Mouse (Mus musculus) cerebral cortex, adult 2 months (tissue): ENCODE data around the gene Gm17349.

Experiments used
- WGBS: fragments of 180-500 bp; shearing (Covaris S2); methylation state at CpG from one replicate; pipeline ENCODE4 v1.1.7; 2018; 5-methylcytosine and 5-hydroxymethylcytosine counted together

Gm17349 gene

GRCm38 (mm10) chr15:99705440-99706048 is at the start of gene Gm17349:
TSS of gene Gm17349 (minus strand) at chr15:99705490.
- 45% methylated on average over 11 of the region's 11 CpGs for WGBS

DNA sequence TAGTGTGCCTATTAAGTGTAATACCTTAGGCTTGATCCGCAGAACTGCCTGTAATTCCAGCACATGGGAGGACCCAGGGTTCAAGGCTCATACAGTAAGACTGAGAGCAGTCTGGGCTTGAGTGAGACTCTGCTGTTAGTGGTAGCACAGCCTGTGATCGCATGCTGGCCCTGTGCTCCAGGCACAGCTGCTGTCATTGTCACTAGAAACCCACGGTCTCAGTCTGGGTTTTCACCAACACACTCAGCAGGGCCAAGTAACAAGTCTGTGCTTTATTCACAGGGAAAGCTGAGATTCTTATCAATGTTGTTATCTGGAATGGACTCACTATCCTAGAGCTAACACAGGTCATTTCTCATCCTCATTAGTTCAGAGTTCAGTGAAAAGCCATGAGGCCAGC is 48.9 kb upstream of the Gm17349 start:
- WGBS, result 50% methylated on average over 3 of the region's 3 CpGs

GRCm38 (mm10) chr15:99740229-99740628 is 34.9 kb upstream of the Gm17349 start:
- WGBS, result 75% methylated on average over 4 of the region's 4 CpGs

DNA sequence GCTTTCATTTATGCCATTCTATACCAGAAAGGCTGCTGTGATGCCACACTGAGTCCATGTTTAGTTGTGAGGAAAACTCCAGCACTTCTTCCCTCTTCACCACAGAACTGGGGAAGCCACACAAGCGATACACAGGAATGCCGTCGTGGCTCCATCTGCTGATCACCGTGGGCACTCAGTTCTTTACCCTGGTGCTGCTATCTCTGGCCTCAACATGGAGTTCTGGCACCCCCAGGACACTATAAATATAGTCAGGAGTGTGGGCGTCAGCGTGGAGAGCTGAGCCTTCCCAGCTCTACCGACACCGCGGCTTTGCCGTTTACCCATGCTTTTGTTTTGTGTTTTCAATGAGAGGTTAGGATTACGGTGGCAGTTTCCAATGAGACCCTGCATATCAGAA is 31.4 kb upstream of the Gm17349 start:
- 48% methylated on average over 11 of the region's 11 CpGs for WGBS

GRCm38 (mm10) chr15:99735631-99736030 is 30.3 kb upstream of the Gm17349 start:
- WGBS, result 100% methylated on average over 2 of the region's 2 CpGs

DNA sequence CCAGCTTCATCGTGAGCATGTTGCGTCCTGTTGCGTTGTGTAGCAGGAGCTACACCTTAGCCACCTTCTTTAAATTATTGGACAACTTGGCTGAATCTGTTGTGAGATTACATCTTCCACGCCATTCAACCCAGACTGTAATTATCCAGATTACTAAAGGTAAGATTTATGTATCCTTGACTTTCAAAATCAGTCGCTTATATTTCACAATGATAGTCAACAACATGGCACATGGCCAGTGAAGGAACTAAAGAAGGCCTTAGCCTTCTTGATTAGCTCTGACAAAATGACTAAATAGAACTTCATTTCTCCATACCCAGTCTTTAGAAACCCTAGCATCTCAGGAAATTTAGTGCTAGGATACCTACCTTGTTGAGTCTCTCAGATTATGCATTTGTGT is 27.9 kb upstream of the Gm17349 start:
- WGBS, result 98% methylated on average over 5 of the region's 5 CpGs

DNA sequence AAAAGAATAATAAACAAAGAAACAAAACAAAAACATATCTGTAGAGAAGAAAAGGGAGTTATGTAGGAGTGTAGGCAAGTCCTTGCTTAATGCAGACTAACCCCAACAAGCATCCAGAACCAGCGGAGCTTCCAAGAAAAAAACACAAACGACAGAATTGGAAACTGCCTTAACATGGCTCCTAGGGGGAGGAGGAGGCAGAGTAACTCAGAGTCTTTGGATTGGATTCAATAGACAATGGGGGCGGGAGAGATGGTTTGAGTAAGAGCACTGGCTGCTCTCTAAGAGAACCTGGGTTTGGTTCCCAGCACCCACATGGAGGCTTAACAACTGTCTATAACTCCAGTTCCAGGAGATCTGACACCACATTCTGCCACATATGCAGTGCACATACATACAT is 26.4 kb upstream of the Gm17349 start:
- 62% methylated on average over 3 of the region's 3 CpGs for WGBS

GRCm38 (mm10) chr15:99731167-99731566 is 25.9 kb upstream of the Gm17349 start:
- 98% methylated on average over 2 of the region's 2 CpGs for WGBS

DNA sequence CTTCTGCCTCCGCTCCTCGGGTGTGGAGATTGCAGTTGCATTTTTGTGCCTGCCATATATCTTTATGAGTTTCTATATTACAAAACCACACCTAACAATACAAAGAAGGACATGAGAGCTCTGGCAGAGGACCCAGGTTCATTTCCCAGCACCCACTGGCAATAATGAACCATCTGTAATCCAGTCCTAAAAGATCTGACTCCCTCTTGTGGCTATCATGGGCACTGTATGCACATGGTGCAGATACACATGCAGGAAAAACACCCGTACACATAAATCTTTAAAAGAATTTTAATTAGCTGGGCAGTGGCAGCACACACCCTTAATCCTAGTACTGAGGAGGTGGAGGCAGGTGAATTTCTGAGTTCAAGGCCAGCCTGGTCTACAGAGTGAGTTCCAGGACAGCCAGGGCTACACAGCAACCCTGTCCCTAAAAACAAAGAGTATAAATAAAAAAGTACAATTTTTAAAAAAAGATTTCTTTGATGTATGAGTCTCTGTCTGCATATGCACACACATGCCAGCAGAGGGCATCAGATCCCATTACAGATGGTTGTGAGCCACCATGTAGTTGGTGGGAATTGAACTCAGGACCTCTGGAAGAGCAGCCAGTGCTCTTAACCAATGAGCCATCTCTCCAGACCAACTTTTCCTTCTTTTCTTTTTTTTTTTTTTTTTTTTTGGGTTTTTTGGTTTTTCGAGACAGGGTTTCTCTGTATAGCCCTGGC is 23.9 kb upstream of the Gm17349 start:
- 95% methylated on average over 4 of the region's 4 CpGs for WGBS

DNA sequence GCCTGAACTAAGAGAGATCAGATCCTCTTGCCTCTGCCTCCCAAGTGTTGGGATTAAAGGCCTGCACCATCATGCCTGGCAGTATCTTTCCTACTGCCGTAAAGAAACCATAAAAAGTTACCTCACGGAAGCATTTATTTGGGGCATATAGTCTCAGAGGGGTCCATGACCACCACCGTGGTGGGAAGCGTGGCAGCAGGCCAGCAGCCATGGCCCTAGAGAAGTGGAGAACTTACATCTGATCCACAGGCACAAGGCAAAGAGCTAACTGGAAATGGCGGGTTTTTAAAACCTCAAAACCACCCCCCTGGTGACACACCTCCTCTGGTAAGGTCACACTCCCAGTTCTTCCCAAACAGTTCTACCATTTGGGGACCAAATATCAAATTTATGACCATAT is 22.9 kb upstream of the Gm17349 start:
- 94% methylated on average over 5 of the region's 5 CpGs for WGBS

GRCm38 (mm10) chr15:99727525-99727924 is 22.2 kb upstream of the Gm17349 start:
- WGBS, result 94% methylated on average over 12 of the region's 12 CpGs

DNA sequence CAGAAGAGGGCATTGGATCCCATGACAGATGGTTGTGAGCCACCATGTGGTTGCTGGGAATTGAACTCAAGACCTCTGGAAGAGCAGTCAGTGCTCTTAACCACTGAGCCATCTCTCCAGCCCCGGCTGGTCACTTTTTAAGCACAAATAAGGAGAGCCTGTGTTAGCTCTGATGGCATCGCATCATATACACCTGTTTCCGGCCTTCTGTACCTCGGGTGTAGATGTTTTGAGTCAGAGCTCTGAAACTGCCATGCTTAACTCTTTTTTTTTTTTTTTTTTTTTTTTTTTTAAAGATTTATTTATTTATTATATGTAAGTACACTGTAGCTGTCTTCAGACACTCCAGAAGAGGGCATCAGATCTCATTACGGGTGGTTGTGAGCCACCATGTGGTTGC is 21.7 kb upstream of the Gm17349 start:
- 89% methylated on average over 4 of the region's 5 CpGs for WGBS

- 43% methylated on average over 2 of the region's 2 CpGs for WGBS
These were observed 21.3 kb upstream of the Gm17349 start for GRCm38 (mm10) chr15:99726549-99726948.

DNA sequence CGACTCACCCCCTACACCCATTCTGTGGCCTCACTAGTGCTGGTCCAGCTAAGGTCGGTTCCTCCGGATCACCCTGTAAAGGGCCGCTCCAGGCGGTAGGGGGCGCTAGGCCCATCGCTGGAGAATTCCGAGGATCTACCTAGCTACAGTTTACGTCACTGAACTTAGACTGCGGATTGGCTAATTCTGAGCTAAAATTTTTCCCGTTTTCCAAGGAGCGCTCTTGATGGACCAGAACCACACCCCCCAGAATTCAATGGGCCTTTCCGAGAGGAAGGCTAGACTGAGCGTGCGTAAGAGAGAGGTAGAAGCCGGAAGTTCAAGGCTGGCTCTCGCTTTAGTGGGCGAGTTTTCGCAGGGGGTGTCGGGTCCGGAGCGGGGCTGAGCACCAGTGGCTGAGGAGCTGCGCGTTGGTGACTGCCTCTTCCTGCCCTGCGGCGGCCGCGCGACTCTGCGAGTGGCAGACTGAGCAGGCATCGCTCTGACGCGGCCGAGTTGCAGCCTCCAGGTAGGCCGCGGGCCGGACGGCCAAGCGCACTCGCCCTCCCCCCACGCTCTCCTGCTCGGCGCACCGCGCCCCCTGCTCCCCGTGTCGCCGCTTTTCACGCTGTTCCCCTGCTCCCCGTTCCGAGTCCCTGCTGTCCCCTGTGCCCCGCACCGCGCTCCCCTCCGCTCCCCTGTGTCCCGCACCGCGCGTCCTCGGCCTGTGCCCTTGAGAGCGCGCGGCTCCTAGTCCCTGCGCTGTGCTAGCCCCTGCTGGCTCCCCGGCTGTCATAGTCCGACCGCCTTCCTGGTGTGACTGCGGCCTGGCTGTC is 20.3 kb upstream of the Gm17349 start, which contains the start of gene Cox14:
Gene Cox14, plus strand, starts transcription at position 278 of the 815 bp plus-strand sequence.
- under 1% methylated on average over 68 of the region's 68 CpGs for WGBS

- WGBS, result 6% methylated on average over 16 of the region's 16 CpGs
These were observed 19.2 kb upstream of the Gm17349 start for GRCm38 (mm10) chr15:99724292-99725021.

- WGBS, result 15% methylated on average over 11 of the region's 11 CpGs
These were observed 18.4 kb upstream of the Gm17349 start for GRCm38 (mm10) chr15:99723515-99724291.

DNA sequence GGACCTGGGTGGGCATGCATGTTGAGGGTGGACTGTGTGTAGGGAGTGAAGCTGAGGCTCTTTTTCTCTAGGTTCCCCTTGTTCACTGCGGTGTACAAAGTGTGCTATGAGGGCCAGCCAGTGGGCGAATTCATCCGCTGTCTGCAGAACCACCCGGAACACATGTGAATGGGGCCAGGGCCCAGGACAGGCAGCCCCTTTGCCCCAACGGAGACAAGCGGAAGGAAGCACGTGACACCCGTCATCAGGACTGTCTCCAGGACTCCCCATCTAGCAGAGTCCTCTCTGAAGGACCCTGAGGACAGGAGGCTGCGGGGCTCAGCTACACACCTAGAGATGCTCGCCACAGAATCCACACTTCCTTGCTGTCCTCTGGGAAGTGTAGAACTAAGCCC is 17.8 kb upstream of the Gm17349 start:
- WGBS, result 45% methylated on average over 10 of the region's 10 CpGs

- WGBS, result 85% methylated on average over 25 of the region's 25 CpGs
These were observed 16.8 kb upstream of the Gm17349 start for GRCm38 (mm10) chr15:99721921-99722743.

GRCm38 (mm10) chr15:99719865-99720264 is 14.6 kb upstream of the Gm17349 start:
- 77% methylated on average over 8 of the region's 8 CpGs for WGBS

DNA sequence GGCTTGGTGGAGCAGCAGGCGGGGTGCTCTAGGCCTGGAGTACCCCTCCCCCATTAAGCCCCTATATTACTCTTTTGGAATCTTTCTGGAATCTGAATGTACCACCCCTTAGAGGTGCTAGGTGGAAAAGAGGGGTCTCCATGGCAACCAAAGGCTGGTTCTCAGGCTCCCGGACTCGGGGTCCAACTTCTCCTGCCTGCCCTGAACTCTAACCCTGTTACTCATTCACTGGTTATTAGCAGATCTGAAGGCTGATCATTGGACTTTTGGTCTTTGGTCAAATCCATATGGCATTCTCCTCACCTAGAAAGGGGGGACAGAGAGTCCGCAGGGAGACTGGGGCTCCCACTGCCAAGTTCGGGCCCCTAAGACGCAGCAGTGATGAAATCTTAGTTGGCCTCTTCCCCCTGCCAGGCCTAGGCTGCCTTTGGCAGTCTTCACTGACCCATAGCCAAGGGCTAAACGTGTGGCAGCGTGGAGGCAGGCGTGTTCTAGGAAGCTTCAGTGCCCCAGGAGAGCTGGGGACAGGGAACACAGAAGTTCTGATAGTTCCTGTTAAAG is 13.3 kb upstream of the Gm17349 start:
- WGBS, result 71% methylated on average over 9 of the region's 9 CpGs
